Mouse (Mus musculus) MEL (cell line): ENCODE measurements at regions not wholly inside any gene's neighbourhood (a gene's known extent, or its start where the extent isn't known, plus 50 kb on each side); places are given as distances from the start of the nearest gene placed in this dataset.

Experiments
- DNase-seq: peaks from one replicate; pipeline ENCODE4 v3.0.0; 2011; ENCODE audit warnings: low read depth, low spot score
- H3K27ac ChIP-seq: 2 replicates; pipeline ENCODE4 v1.5.1; 2012; ENCODE audit warnings: low read depth, mild to moderate bottlenecking, control low read depth, low read length, moderate library complexity; ENCODE audit not compliant: control insufficient read depth
- H3K27me3 ChIP-seq, 2 experiments: fragments of 150-350 bp in 1 of 2; sonication (generic) in 1 of 2; 2 replicates each; pipeline ENCODE4 v1.6.1; 2012; ENCODE audit warnings: low read length in 2 of 2, mild to moderate bottlenecking in 2 of 2, improper control_type of control experiment in 1 of 2, moderate library complexity in 1 of 2; ENCODE audit not compliant: insufficient read depth in 2 of 2, control insufficient read depth in 1 of 2
- H3K36me3 ChIP-seq, 2 experiments: 2 replicates each; pipeline ENCODE4 v1.6.1; 2012 to 2014; ENCODE audit warnings: low read length in 2 of 2, improper control_type of control experiment in 1 of 2, inconsistent platforms in 1 of 2, mild to moderate bottlenecking in 1 of 2; ENCODE audit not compliant: insufficient read depth in 2 of 2, control insufficient read depth in 1 of 2
- H3K4me1 ChIP-seq, 2 experiments: fragments of 150-350 bp in 1 of 2; sonication (generic) in 1 of 2; 2 replicates each; pipeline ENCODE4 v1.6.1; 2012; ENCODE audit warnings: low read length in 2 of 2, improper control_type of control experiment in 1 of 2, mild to moderate bottlenecking in 1 of 2; ENCODE audit not compliant: insufficient read depth in 2 of 2, control insufficient read depth in 1 of 2
- H3K4me3 ChIP-seq, 2 experiments: fragments of 150-350 bp in 1 of 2; sonication (generic) in 1 of 2; 2 replicates each; pipeline ENCODE4 v1.5.1; 2012; ENCODE audit warnings: low read depth in 2 of 2, low read length in 2 of 2, mild to moderate bottlenecking in 2 of 2, moderate library complexity in 2 of 2, control low read depth in 1 of 2, improper control_type of control experiment in 1 of 2; ENCODE audit not compliant: control insufficient read depth in 1 of 2, insufficient read depth in 1 of 2
- H3K79me2 ChIP-seq: 2 replicates; pipeline ENCODE4 v1.6.1; 2012; ENCODE audit warnings: mild to moderate bottlenecking, low read length, moderate library complexity; ENCODE audit not compliant: control insufficient read depth, poor library complexity, insufficient read depth
- H3K9ac ChIP-seq: 2 replicates; pipeline ENCODE4 v1.6.1; 2012; ENCODE audit warnings: low read depth, mild to moderate bottlenecking, control low read depth, low read length, moderate library complexity; ENCODE audit not compliant: control insufficient read depth, poor library complexity, severe bottlenecking
- H3K9me3 ChIP-seq: fragments of 150-350 bp; sonication (generic); replicated peaks from 2 replicates; pipeline ENCODE4 v1.6.1; 2012; ENCODE audit warnings: mild to moderate bottlenecking, low read length, improper control_type of control experiment, moderate library complexity; ENCODE audit not compliant: insufficient read depth
- CHD1 ChIP-seq: IDR thresholded peaks from 2 replicates; pipeline ENCODE4 v1.6.1; 2012; ENCODE audit warnings: low read depth, mild to moderate bottlenecking, inconsistent platforms, low read length, improper control_type of control experiment
- CHD2 ChIP-seq: IDR thresholded peaks from 2 replicates; pipeline ENCODE4 v1.6.1; 2011; ENCODE audit warnings: low read length, improper control_type of control experiment
- E2F4 ChIP-seq: IDR thresholded peaks from 2 replicates; pipeline ENCODE4 v1.6.1; 2011; ENCODE audit warnings: low read depth, low read length, improper control_type of control experiment, borderline replicate concordance
- ELF1 ChIP-seq: IDR thresholded peaks from 2 replicates; pipeline ENCODE4 v1.6.1; 2014; ENCODE audit warnings: low read depth, mild to moderate bottlenecking, inconsistent platforms, low read length, improper control_type of control experiment, moderate library complexity
- EP300 ChIP-seq, 2 experiments: IDR thresholded peaks; 2 replicates each; pipeline ENCODE4 v1.6.1; 2011; ENCODE audit warnings: improper control_type of control experiment in 2 of 2, low read length in 2 of 2, low read depth in 1 of 2, mild to moderate bottlenecking in 1 of 2
- GATA1 ChIP-seq: IDR thresholded peaks from 2 replicates; pipeline ENCODE4 v1.6.1; 2011; ENCODE audit warnings: low read depth, low read length, improper control_type of control experiment
- KAT2A ChIP-seq: conservative IDR thresholded peaks from 2 replicates; pipeline ENCODE4 v1.6.1; 2012; ENCODE audit warnings: low read depth, low read length, improper control_type of control experiment, inconsistent platforms
- MAFK ChIP-seq: IDR thresholded peaks from 2 replicates; pipeline ENCODE4 v1.6.1; 2011; ENCODE audit warnings: low read depth, mild to moderate bottlenecking, low read length, improper control_type of control experiment, borderline replicate concordance
- MAZ ChIP-seq: IDR thresholded peaks from 2 replicates; pipeline ENCODE4 v1.6.1; 2012; ENCODE audit warnings: low read depth, mild to moderate bottlenecking, inconsistent platforms, low read length, improper control_type of control experiment
- MYB ChIP-seq: IDR thresholded peaks from 2 replicates; pipeline ENCODE4 v1.6.1; 2011; ENCODE audit warnings: mild to moderate bottlenecking, low read depth, low read length, improper control_type of control experiment
- MYC ChIP-seq: IDR thresholded peaks from 2 replicates; pipeline ENCODE4 v1.6.1; 2011; ENCODE audit warnings: low read depth, mild to moderate bottlenecking, low read length, improper control_type of control experiment, moderate library complexity
- NRF1 ChIP-seq: IDR thresholded peaks from 2 replicates; pipeline ENCODE4 v1.6.1; 2014; ENCODE audit warnings: low read depth, mild to moderate bottlenecking, inconsistent platforms, low read length, improper control_type of control experiment, moderate library complexity; ENCODE audit not compliant: poor library complexity, insufficient read depth, severe bottlenecking
- POLR2A ChIP-seq, 2 experiments: IDR thresholded peaks; 2 replicates each; pipeline ENCODE4 v1.6.1; 2011 to 2012; ENCODE audit warnings: low read length in 2 of 2, mild to moderate bottlenecking in 2 of 2, control low read depth in 1 of 2, improper control_type of control experiment in 1 of 2, low read depth in 1 of 2, moderate library complexity in 1 of 2; ENCODE audit not compliant: control insufficient read depth in 1 of 2, insufficient read depth in 1 of 2, poor library complexity in 1 of 2
- POLR2AphosphoS2 ChIP-seq: IDR thresholded peaks from 2 replicates; pipeline ENCODE4 v1.6.1; 2011; ENCODE audit warnings: low read length, improper control_type of control experiment
- POLR2AphosphoS5 ChIP-seq: IDR thresholded peaks from 2 replicates; pipeline ENCODE4 v1.6.1; 2012; ENCODE audit warnings: low read depth, borderline replicate concordance, mild to moderate bottlenecking, inconsistent platforms, low read length, moderate library complexity, mixed read lengths
- RAD21 ChIP-seq: IDR thresholded peaks from 2 replicates; pipeline ENCODE4 v1.6.1; 2011; ENCODE audit warnings: mild to moderate bottlenecking, low read depth, low read length, improper control_type of control experiment
- SIN3A ChIP-seq: IDR thresholded peaks from 2 replicates; pipeline ENCODE4 v1.6.1; 2012; ENCODE audit warnings: low read length, improper control_type of control experiment, inconsistent platforms
- SMC3 ChIP-seq: IDR thresholded peaks from 2 replicates; pipeline ENCODE4 v1.6.1; 2011; ENCODE audit warnings: low read depth, low read length, improper control_type of control experiment
- USF1 ChIP-seq: IDR thresholded peaks from 2 replicates; pipeline ENCODE4 v1.6.1; 2014; ENCODE audit warnings: low read depth, mild to moderate bottlenecking, inconsistent platforms, low read length, improper control_type of control experiment, moderate library complexity
- USF2 ChIP-seq, 2 experiments: IDR thresholded peaks; 2 replicates each; pipeline ENCODE4 v1.6.1; 2011 to 2012; ENCODE audit warnings: improper control_type of control experiment in 2 of 2, low read length in 2 of 2, borderline replicate concordance in 1 of 2, inconsistent platforms in 1 of 2, low read depth in 1 of 2, mild to moderate bottlenecking in 1 of 2; ENCODE audit not compliant: insufficient read depth in 1 of 2

DNA sequence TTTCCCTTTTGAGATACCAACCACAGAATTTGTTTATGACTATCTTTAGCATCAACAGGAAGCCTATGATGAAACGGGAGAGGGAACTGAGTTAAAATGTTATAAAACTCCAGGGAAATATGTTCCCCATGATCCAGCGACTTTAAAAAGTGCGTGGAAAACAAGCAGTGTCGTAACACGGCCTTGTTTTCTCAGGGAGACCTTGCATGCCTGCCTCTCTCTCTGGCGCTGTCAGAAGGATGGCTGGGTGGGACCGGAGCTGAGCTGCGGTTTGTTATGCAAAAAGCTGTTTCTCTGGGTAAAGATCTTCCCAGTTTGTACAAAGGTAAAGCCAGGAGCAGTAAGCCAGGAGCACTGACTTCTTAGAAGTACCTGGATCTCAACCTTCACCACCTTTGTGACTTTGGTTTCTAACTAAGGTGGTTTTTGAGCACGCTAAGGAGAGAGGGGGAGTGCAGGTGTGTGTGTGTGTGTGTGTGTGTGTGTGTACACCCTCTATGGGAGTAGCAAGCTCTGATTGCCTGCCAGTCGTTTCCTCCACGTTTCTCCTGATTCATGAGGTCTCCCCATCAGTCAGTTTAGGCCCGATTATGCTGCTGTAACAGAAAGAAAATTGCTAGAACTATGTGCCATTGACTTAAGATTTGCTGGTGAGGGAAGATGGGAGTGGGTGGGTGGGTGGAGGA, 107.3 kb upstream of the Rap1b start:
- no peak overlapping the region for H3K4me3 ChIP-seq
- no peaks in the 10 kb centered on the region for H3K27me3 ChIP-seq
- no peak for DNase-seq
- H3K9me3 ChIP-seq = no peaks in the 10 kb centered on the region
- TF ChIP-seq MYB = no peak
- TF ChIP-seq NRF1 = no peak
- TF ChIP-seq MYC = no peak
- no peak for TF ChIP-seq GATA1
- TF ChIP-seq MAFK = no peak
- no peak for TF ChIP-seq POLR2AphosphoS2
- no peak for TF ChIP-seq EP300 (IDR thresholded peaks at IDR 0.05; ENCODE audit: low read depth in 1 of 2, low read length in 2 of 2)
- TF ChIP-seq POLR2A (IDR thresholded peaks at IDR 0.05; ENCODE audit: control insufficient read depth in 1 of 2, insufficient read depth in 1 of 2, low read depth in 1 of 2, low read length in 2 of 2, poor library complexity in 1 of 2) = no peak
- no peak for TF ChIP-seq SIN3A
- no peak for TF ChIP-seq SMC3
- TF ChIP-seq POLR2AphosphoS5 = no peak
- TF ChIP-seq E2F4 = no peak
- TF ChIP-seq KAT2A = no peak
- no peak for TF ChIP-seq RAD21
- TF ChIP-seq USF2 (IDR thresholded peaks at IDR 0.05; ENCODE audit: borderline replicate concordance in 1 of 2, insufficient read depth in 1 of 2, low read depth in 1 of 2, low read length in 2 of 2) = no peak
- no peak for TF ChIP-seq ELF1
- no peak for TF ChIP-seq CHD1
- no peak for TF ChIP-seq USF1
- no peak for TF ChIP-seq MAZ
- no peaks in the 10 kb centered on the region for H3K4me1 ChIP-seq
- H3K27ac ChIP-seq = no peak overlapping the region
- H3K36me3 ChIP-seq = no peaks in the 10 kb centered on the region
- H3K9ac ChIP-seq = no peak overlapping the region
- H3K79me2 ChIP-seq = no peaks in the 10 kb centered on the region

DNA sequence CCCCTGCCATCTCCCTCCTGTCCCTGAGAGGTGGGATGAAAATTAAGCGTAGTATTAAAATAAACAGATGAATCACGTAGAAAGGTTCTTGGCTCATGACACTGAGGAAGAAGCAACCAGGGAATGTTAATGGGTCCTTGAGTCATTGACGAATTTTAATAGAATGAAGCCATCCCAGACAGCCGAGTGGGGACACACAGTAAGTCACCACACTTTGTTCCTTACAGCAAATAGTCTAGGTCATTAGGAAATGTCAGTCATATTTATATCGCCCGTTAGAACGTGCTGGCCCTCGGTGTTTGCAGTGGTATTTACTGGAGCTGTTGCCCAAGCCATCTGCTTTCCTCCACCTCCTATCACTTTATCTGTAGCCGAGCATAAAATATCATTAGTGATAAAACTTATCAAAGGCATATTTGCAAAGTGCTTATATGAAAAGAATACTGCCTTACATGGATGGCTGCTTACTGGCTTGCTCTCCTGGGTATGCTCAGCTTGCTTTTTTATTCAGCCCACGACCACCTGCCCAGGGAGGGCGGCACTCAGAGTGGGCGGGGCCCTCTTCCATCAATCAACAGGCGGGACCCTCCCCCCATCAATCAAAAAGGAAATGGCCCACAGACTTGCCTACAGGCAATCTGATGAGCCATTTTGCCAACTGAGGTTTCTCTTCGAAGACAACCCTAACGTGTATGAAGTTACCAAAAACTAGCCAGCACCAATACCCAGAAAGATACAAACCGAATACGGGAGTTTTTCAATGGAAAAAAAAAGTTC, 110.5 kb upstream of the Rap1b start:
- no peak overlapping the region for H3K27ac ChIP-seq
- H3K4me1 ChIP-seq = no peaks in the 10 kb centered on the region
- no peak for DNase-seq
- no peak overlapping the region for H3K9ac ChIP-seq
- no peak overlapping the region for H3K4me3 ChIP-seq
- H3K79me2 ChIP-seq = no peaks in the 10 kb centered on the region
- H3K36me3 ChIP-seq = no peaks in the 10 kb centered on the region
- H3K9me3 ChIP-seq = no peaks in the 10 kb centered on the region
- no peak for TF ChIP-seq CHD2
- no peak for TF ChIP-seq USF2 (IDR thresholded peaks at IDR 0.05; ENCODE audit: borderline replicate concordance in 1 of 2, insufficient read depth in 1 of 2, low read depth in 1 of 2, low read length in 2 of 2)
- TF ChIP-seq GATA1 = no peak
- TF ChIP-seq, all 39 proteins: peak for 0
- H3K27me3 ChIP-seq = no peaks in the 10 kb centered on the region
